Mouse (Mus musculus): Measurements from ENCODE around the gene Lsm11. TPM values are rescaled to one million over a fixed set of nuclear protein-coding genes. Genes with fewer than 3 reads are reported as not detected.
A peak's percentile ranks its signal among the peaks of the same experiment; 100 is the strongest.
"Not testable (repeated sequence)": the region's sequence is repeated elsewhere in the genome, so short reads cannot be mapped to it uniquely, and the experiment has no call there.

The Lsm11 gene
- total RNA-seq, 1 experiment from 2014 or later, result 10.4 TPM

GRCm38 (mm10) chr11:45883270-45883931 is 61.3 kb downstream of the Lsm11 start:
- no peak for DNase-seq

- DNase-seq, result no peak
Measured at GRCm38 (mm10) chr11:45881683-45882068, 63.1 kb downstream of the Lsm11 start.

- DNase-seq, result peak; percentile 11
Measured at GRCm38 (mm10) chr11:45881026-45881682, 63.6 kb downstream of the Lsm11 start.

- DNase-seq, result not testable (repeated sequence)
Measured at GRCm38 (mm10) chr11:45879366-45879765, 65.4 kb downstream of the Lsm11 start.

Other genes starting within 250 kb of the Lsm11 start
- gene Clint1, start 92.9 kb downstream of the Lsm11 start, total RNA-seq (2021), result 77.7 and 83.5 TPM in 2 replicates
- 20.3 and 21.0 TPM in 2 replicates for gene Thg1l, start 10.6 kb upstream of the Lsm11 start, total RNA-seq (2021)
- 0.36 and 0.62 TPM in 2 replicates for gene Sox30, start 35.4 kb upstream of the Lsm11 start, total RNA-seq (2021)
- gene Gm12166, start 107.4 kb upstream of the Lsm11 start, total RNA-seq (2021), result 1.3 and 4.8 TPM in 2 replicates
- 6.1 and 7.0 TPM in 2 replicates for gene Adam19, start 111.1 kb upstream of the Lsm11 start, total RNA-seq (2021)
- 0.09 TPM in 1 of 2 replicates, not detected in the other for gene Nipal4, start 221.6 kb upstream of the Lsm11 start, total RNA-seq (2021)

Data from adrenal gland, postnatal 25 days (tissue).